Mouse (Mus musculus): ENCODE results near the gene Bmp7. TPM values are rescaled to one million over a fixed set of nuclear protein-coding genes. Genes with fewer than 3 reads are reported as not detected.
A peak's percentile ranks its signal among the peaks of the same experiment; 100 is the strongest.

Bmp7 gene
- total RNA-seq, 2 experiments from 2014 or later, result 1.7 to 2.6 TPM

- peak; percentile 27 to 48 for DNase-seq
- intact Hi-C loops (cut with DNase I), result no loop called here
Observed at GRCm38 (mm10) chr2:172914018-172914417, 26.1 kb downstream of the Bmp7 start.

GRCm38 (mm10) chr2:172911715-172912114 lies 28.4 kb downstream of the Bmp7 start:
- DNase-seq, result peak; percentile 19 to 30
- intact Hi-C loops (cut with DNase I), result no loop called here

GRCm38 (mm10) chr2:172911157-172911556 lies 29.0 kb downstream of the Bmp7 start:
- DNase-seq, result peak; percentile 29 to 67
- intact Hi-C loops (cut with DNase I), result no loop called here

- intact Hi-C loops (cut with DNase I), result loop anchor here (5.0 kb wide), 1 partner anchor 37 kb away; no protein-coding TSS in a partner anchor
- DNase-seq, result no peak
Observed at GRCm38 (mm10) chr2:172909463-172909862, 30.7 kb downstream of the Bmp7 start.

GRCm38 (mm10) chr2:172906146-172906545 lies 34.0 kb downstream of the Bmp7 start:
- intact Hi-C loops (cut with DNase I), result loop anchor here (5.0 kb wide), 1 partner anchor 34 kb away; no protein-coding TSS in a partner anchor
- DNase-seq, result no peak

- intact Hi-C loops (cut with DNase I), result loop anchor here (5.0 kb wide), 1 partner anchor 33 kb away; no protein-coding TSS in a partner anchor
- DNase-seq, result no peak
Observed at GRCm38 (mm10) chr2:172905057-172905456, 35.1 kb downstream of the Bmp7 start.

- DNase-seq, result no peak
- intact Hi-C loops (cut with DNase I), result loop anchor here (5.0 kb wide), 1 partner anchor 32 kb away; no protein-coding TSS in a partner anchor
Observed at GRCm38 (mm10) chr2:172904614-172905013, 35.5 kb downstream of the Bmp7 start.

GRCm38 (mm10) chr2:172903523-172903922 lies 36.6 kb downstream of the Bmp7 start:
- intact Hi-C loops (cut with DNase I), result no loop called here
- no peak for DNase-seq

- intact Hi-C loops (cut with DNase I), result no loop called here
- no peak for DNase-seq
Observed at GRCm38 (mm10) chr2:172900954-172901701, 39.0 kb downstream of the Bmp7 start.

- no peak for DNase-seq
- intact Hi-C loops (cut with DNase I), result no loop called here
Observed at GRCm38 (mm10) chr2:172889756-172890443, 50.2 kb downstream of the Bmp7 start.

- DNase-seq, result no peak
- intact Hi-C loops (cut with DNase I), result no loop called here
Observed at GRCm38 (mm10) chr2:172889222-172889621, 50.9 kb downstream of the Bmp7 start.

GRCm38 (mm10) chr2:172888147-172888546 lies 52.0 kb downstream of the Bmp7 start:
- intact Hi-C loops (cut with DNase I), result no loop called here
- no peak for DNase-seq

- intact Hi-C loops (cut with DNase I), result no loop called here
- DNase-seq, result no peak
Observed at GRCm38 (mm10) chr2:172885861-172886260, 54.3 kb downstream of the Bmp7 start.

- no peak for DNase-seq
- intact Hi-C loops (cut with DNase I), result no loop called here
Observed at GRCm38 (mm10) chr2:172884584-172884983, 55.5 kb downstream of the Bmp7 start.

- no peak for DNase-seq
- intact Hi-C loops (cut with DNase I), result no loop called here
Observed at GRCm38 (mm10) chr2:172875201-172875600, 64.9 kb downstream of the Bmp7 start.

GRCm38 (mm10) chr2:172866356-172866755 lies 73.8 kb downstream of the Bmp7 start:
- intact Hi-C loops (cut with DNase I), result no loop called here

GRCm38 (mm10) chr2:172865165-172865564 lies 75.0 kb downstream of the Bmp7 start:
- DNase-seq, result no peak
- intact Hi-C loops (cut with DNase I), result no loop called here

More at GRCm38 (mm10) chr2:172866356-172866755, 73.8 kb downstream of the Bmp7 start:
- DNase-seq, result no peak

GRCm38 (mm10) chr2:172864566-172864965 lies 75.6 kb downstream of the Bmp7 start:
- no peak for DNase-seq
- intact Hi-C loops (cut with DNase I), result no loop called here

GRCm38 (mm10) chr2:172863469-172863856 lies 76.7 kb downstream of the Bmp7 start:
- intact Hi-C loops (cut with DNase I), result no loop called here

GRCm38 (mm10) chr2:172862850-172863468 lies 77.2 kb downstream of the Bmp7 start:
- intact Hi-C loops (cut with DNase I), result no loop called here
- DNase-seq, result peak; percentile 35 to 43

More at GRCm38 (mm10) chr2:172863469-172863856, 76.7 kb downstream of the Bmp7 start:
- no peak for DNase-seq

- peak in 1 of 2 experiments; percentile 11 for DNase-seq
- intact Hi-C loops (cut with DNase I), result no loop called here
Observed at GRCm38 (mm10) chr2:172862424-172862823, 77.7 kb downstream of the Bmp7 start.

All from heart, postnatal 14 days (tissue).